Mouse (Mus musculus) neural tube, embryonic 10.5 days (tissue): ENCODE measurements around the gene Drd5.

Experiments
- DNase-seq: peaks from one replicate; pipeline ENCODE4 v3.0.0-alpha.2; 2017; ENCODE audit warnings: low spot score; ENCODE audit errors: extremely low spot score

Gene Drd5

GRCm38 (mm10) chr5:38350351-38350929 lies 31.3 kb downstream of the Drd5 start:
- peak; percentile 52 for DNase-seq

DNA sequence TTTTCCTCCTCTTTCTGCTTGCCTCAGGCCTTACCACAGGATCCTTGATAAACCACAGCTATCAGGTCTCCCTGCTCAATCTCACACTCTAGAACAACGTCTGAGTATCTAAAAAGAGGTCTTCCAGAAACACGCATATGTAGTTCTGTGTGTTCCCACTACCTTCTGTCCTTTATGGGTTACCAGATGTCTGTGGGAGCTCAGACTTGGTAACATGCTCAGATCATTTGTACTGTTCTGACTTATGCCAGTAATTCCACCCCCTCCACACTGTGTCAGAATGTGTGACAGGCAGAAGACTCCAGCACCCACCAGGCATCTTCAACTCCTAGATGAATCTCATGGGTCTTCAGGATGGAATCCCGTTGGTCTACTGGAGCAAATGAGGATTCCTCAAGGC lies 37.8 kb downstream of the Drd5 start:
- DNase-seq: no peak

GRCm38 (mm10) chr5:38359716-38360115 lies 40.5 kb downstream of the Drd5 start:
- no peak for DNase-seq

- DNase-seq: no peak
Measured at GRCm38 (mm10) chr5:38364396-38364795, 45.2 kb downstream of the Drd5 start.

DNA sequence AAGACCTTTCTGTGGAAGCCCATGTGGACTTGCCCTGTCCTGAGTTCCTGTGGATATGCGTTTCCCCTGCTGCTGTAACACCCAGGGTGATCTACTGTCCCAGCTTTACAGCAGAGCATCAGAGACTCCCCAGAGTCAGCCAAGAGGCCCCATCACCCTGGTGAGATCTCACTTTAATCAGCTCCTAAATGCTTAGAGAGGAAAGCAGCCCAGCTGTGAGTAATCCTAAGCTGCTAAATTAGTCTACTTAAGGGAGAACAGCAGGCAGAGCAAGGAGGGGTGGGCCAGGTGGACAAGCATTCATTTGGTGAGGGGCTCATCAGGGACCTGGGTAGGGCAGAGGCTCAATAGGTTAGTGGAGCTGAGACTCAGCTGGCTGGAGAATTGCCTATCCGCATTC lies 46.4 kb downstream of the Drd5 start:
- DNase-seq: no peak

GRCm38 (mm10) chr5:38366650-38367470 lies 47.7 kb downstream of the Drd5 start:
- DNase-seq: peak; percentile 44

GRCm38 (mm10) chr5:38371308-38371707 lies 52.1 kb downstream of the Drd5 start:
- DNase-seq: no peak
